10 mouse cellular contexts compared by ENCODE assay signal in the genomic region with DNA sequence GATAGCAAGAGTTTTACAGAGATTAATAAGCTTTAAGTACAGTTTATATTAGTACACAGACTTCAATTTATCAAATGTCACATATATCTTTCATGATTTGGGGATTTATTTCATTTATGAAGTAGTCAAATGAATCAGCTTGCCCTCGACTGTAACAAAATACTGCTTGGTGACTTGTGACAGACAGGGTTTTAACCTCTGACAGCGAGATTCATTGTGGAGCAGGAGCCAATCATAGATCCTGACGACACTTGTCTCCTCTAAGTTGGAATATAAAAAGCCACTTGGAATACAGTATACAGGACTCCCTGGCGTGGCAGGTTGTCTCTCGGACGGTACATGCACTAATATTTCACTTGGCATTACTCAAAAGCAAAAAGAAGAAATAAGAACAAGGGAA. TPM values are rescaled to one million over a fixed set of nuclear protein-coding genes. Genes with fewer than 3 reads are reported as not detected.
DNase-seq lines count a peak whose midpoint lies in the region; ATAC-seq lines count a peak whose summit lies in the region.
"Had no signal": no experiment of that assay in that cellular context is flagged by ENCODE, and none has a peak within 500 bp of the region (broad histone marks: within the 10 kb centered on the region; RNA-seq: fewer than 3 reads in every experiment).

A gene (plus strand): TSS at position 301 of the 400 bp plus-strand sequence.

- H3K4me3 ChIP-seq in hindbrain, embryonic 12.5 days: no peak within 1 kb of the TSS
- H3K4me3 ChIP-seq in hindbrain, embryonic 13.5 days: no peak within 1 kb of the TSS
- H3K4me3 ChIP-seq in embryonic facial prominence, embryonic 14.5 days (ENCODE audit: low read depth, low read length): 0 out of 2 replicates have a peak within 1 kb of the TSS, but pooled peaks have one; percentile 4
- H3K4me3 ChIP-seq in midbrain, embryonic 16.5 days (ENCODE audit: low read depth, low read length): no peak within 1 kb of the TSS; the same call in 1 of the 2 replicates

- no peaks in the 10 kb centered on the region for H3K27me3 ChIP-seq in hindbrain, embryonic 12.5 days
- H3K27me3 ChIP-seq in hindbrain, embryonic 13.5 days: no peaks in the 10 kb centered on the region
- no peaks in the 10 kb centered on the region for H3K27me3 ChIP-seq in embryonic facial prominence, embryonic 14.5 days (replicated peaks; ENCODE audit: control insufficient read depth, insufficient read depth, low read length)
- H3K27me3 ChIP-seq in midbrain, embryonic 16.5 days (ENCODE audit: control insufficient read depth, insufficient read depth, low read depth, low read length): no peaks in the 10 kb centered on the region

- no peak within 1 kb of the TSS for H3K27ac ChIP-seq in hindbrain, embryonic 12.5 days
- no peak within 1 kb of the TSS for H3K27ac ChIP-seq in hindbrain, embryonic 13.5 days
- no peak within 1 kb of the TSS; the same call in 1 of the 2 replicates for H3K27ac ChIP-seq in embryonic facial prominence, embryonic 14.5 days (replicated peaks; ENCODE audit: low read depth, low read length)
- H3K27ac ChIP-seq in midbrain, embryonic 16.5 days (ENCODE audit: low read length): no peak within 1 kb of the TSS

- no peaks in the 10 kb centered on the region; the same call in 1 of the 2 replicates for H3K9me3 ChIP-seq in hindbrain, embryonic 12.5 days (replicated peaks)
- no peaks in the 10 kb centered on the region for H3K9me3 ChIP-seq in hindbrain, embryonic 13.5 days
- no peaks in the 10 kb centered on the region for H3K9me3 ChIP-seq in embryonic facial prominence, embryonic 14.5 days (ENCODE audit: control insufficient read depth, low read length)
- no peaks in the 10 kb centered on the region for H3K9me3 ChIP-seq in midbrain, embryonic 16.5 days (replicated peaks; ENCODE audit: control insufficient read depth, low read length, poor library complexity, severe bottlenecking)

- H3K4me2 ChIP-seq in hindbrain, embryonic 12.5 days (replicated peaks): 0 out of 2 replicates have a peak within 1 kb of the TSS, but pooled peaks have one; percentile 1
- H3K4me2 ChIP-seq in hindbrain, embryonic 13.5 days: no peak within 1 kb of the TSS
- H3K4me2 ChIP-seq in embryonic facial prominence, embryonic 14.5 days (ENCODE audit: low read depth, low read length): peak within 1 kb of the TSS; percentile 34
- peak within 1 kb of the TSS; percentile 23 for H3K4me2 ChIP-seq in midbrain, embryonic 16.5 days (ENCODE audit: low read length)

- ATAC-seq in hindbrain, embryonic 12.5 days (ENCODE audit: low FRiP score): no peak
- ATAC-seq in hindbrain, embryonic 13.5 days (ENCODE audit: low FRiP score): no peak
- ATAC-seq in embryonic facial prominence, embryonic 14.5 days (ENCODE audit: low read depth): no peak
- no peak for ATAC-seq in midbrain, embryonic 16.5 days

- H3K9ac ChIP-seq in hindbrain, embryonic 12.5 days: no peak within 1 kb of the TSS
- no peak within 1 kb of the TSS for H3K9ac ChIP-seq in hindbrain, embryonic 13.5 days
- H3K9ac ChIP-seq in embryonic facial prominence, embryonic 14.5 days (ENCODE audit: low read depth, low read length): no peak within 1 kb of the TSS
- H3K9ac ChIP-seq in midbrain, embryonic 16.5 days (ENCODE audit: low read depth, low read length): no peak within 1 kb of the TSS

- no peaks in the 10 kb centered on the region for H3K36me3 ChIP-seq in hindbrain, embryonic 12.5 days
- H3K36me3 ChIP-seq in hindbrain, embryonic 13.5 days: no peaks in the 10 kb centered on the region
- H3K36me3 ChIP-seq in embryonic facial prominence, embryonic 14.5 days (ENCODE audit: control insufficient read depth, insufficient read depth, low read length): no peaks in the 10 kb centered on the region
- H3K36me3 ChIP-seq in midbrain, embryonic 16.5 days (ENCODE audit: control insufficient read depth, insufficient read depth, low read length): no peaks in the 10 kb centered on the region

- no peak for DNase-seq in embryonic facial prominence, embryonic 14.5 days (ENCODE audit: low spot score)
- no peak for DNase-seq in gastrocnemius, postnatal 25 days
- DNase-seq in testis, postnatal 10 days (ENCODE audit: low spot score): no peak
- no peak for DNase-seq in cerebellum, postnatal 10 days
- no peak for DNase-seq in embryo, embryonic 10.5 days (ENCODE audit: low spot score)
- DNase-seq: kidney, adult 11 months; lung, adult 18-20 months had no signal

- H3K4me1 ChIP-seq in hindbrain, embryonic 12.5 days: peaks cover 11% of the 10 kb centered on the region; the same call in 1 of the 2 replicates
- H3K4me1 ChIP-seq in hindbrain, embryonic 13.5 days (replicated peaks): peaks cover 6% of the 10 kb centered on the region
- H3K4me1 ChIP-seq in embryonic facial prominence, embryonic 14.5 days (ENCODE audit: control insufficient read depth, insufficient read depth, low read length): peaks cover 6% of the 10 kb centered on the region; the same call in 1 of the 2 replicates
- peaks cover 13% of the 10 kb centered on the region; the same call in 1 of the 2 replicates for H3K4me1 ChIP-seq in midbrain, embryonic 16.5 days (ENCODE audit: control insufficient read depth, insufficient read depth, low read length)

- WGBS in hindbrain, embryonic 12.5 days: 64% methylated on average over 6 of the region's 6 CpGs
- 59% methylated on average over 6 of the region's 6 CpGs for WGBS in hindbrain, embryonic 13.5 days
- 45% methylated on average over 6 of the region's 6 CpGs for WGBS in embryonic facial prominence, embryonic 14.5 days
- WGBS in midbrain, embryonic 16.5 days: 65% methylated on average over 6 of the region's 6 CpGs

RNA-seq across cellular contexts. Expression of the gene that starts here (rescaled TPM):
- polyA plus RNA-seq in hindbrain, embryonic 12.5 days (2016; fragmentation: Nextera tagmentation; extraction: Ambion mirVana): 0.72 and 2.9 TPM in 2 replicates
- polyA plus RNA-seq in hindbrain, embryonic 13.5 days (2015; fragmentation: Nextera tagmentation; extraction: Ambion mirVana): 0.35 and 0.75 TPM in 2 replicates
- polyA plus RNA-seq in embryonic facial prominence, embryonic 14.5 days (2014; fragmentation: Nextera tagmentation; extraction: Ambion mirVana): 20.2 and 20.5 TPM in 2 replicates
- 10 to 100 TPM; 29.6 to 38.9 TPM for total RNA-seq in gastrocnemius, postnatal 25 days (2021)
- polyA plus RNA-seq in midbrain, embryonic 16.5 days (2015; fragmentation: Nextera tagmentation; extraction: Ambion mirVana): 0.18 and 0.25 TPM in 2 replicates
